Mouse (Mus musculus) heart, embryonic 14.5 days (tissue): Measurements from ENCODE around the gene A630076J17Rik. TPM values are rescaled to one million over a fixed set of nuclear protein-coding genes. Genes with fewer than 3 reads are reported as not detected.

Experiments used
- ATAC-seq: fragments of 200-750 bp; cut with Nextera tagmentation; 2 replicates; pipeline ENCODE4 v1.8.0; 2017; ENCODE audit warnings: low read depth, moderate TSS enrichment; ENCODE audit not compliant: insufficient number of reproducible peaks, insufficient read depth, low FRiP score
- H3K27ac ChIP-seq, 2 experiments: fragments of 200-500 bp in 1 of 2; fragments of 300-500 bp in 1 of 2; sonication (generic) in 1 of 2; replicated peaks in 1 of 2; 2 replicates each; pipeline ENCODE4 v1.5.1; 2012 to 2014; ENCODE audit warnings: low read depth in 2 of 2, low read length in 2 of 2, control low read depth in 1 of 2, mild to moderate bottlenecking in 1 of 2, mixed read lengths in 1 of 2; ENCODE audit not compliant: control insufficient read depth in 1 of 2, insufficient read depth in 1 of 2
- H3K27me3 ChIP-seq: fragments of 300-500 bp; sonication (generic); 2 replicates; pipeline ENCODE4 v1.6.1; 2014; ENCODE audit warnings: mild to moderate bottlenecking, low read length, control low read depth; ENCODE audit not compliant: control insufficient read depth, insufficient read depth
- H3K36me3 ChIP-seq: fragments of 300-500 bp; sonication (generic); 2 replicates; pipeline ENCODE4 v1.6.1; 2014; ENCODE audit warnings: mild to moderate bottlenecking, control low read depth, low read length, mixed read lengths; ENCODE audit not compliant: control insufficient read depth, insufficient read depth
- H3K4me1 ChIP-seq, 2 experiments: fragments of 200-500 bp in 1 of 2; fragments of 300-500 bp in 1 of 2; sonication (generic) in 1 of 2; 2 replicates each; pipeline ENCODE4 v1.6.1; 2012 to 2014; ENCODE audit warnings: low read length in 2 of 2, control low read depth in 1 of 2, mixed read lengths in 1 of 2; ENCODE audit not compliant: control insufficient read depth in 2 of 2, insufficient read depth in 2 of 2
- H3K4me2 ChIP-seq: fragments of 300-500 bp; sonication (generic); 2 replicates; pipeline ENCODE4 v1.6.1; 2014; ENCODE audit warnings: mild to moderate bottlenecking, low read length
- H3K4me3 ChIP-seq, 2 experiments: fragments of 200-500 bp in 1 of 2; fragments of 300-500 bp in 1 of 2; sonication (generic) in 1 of 2; 2 replicates each; pipeline ENCODE4 v1.5.1; 2012 to 2014; ENCODE audit warnings: low read length in 2 of 2, mild to moderate bottlenecking in 2 of 2, control low read depth in 1 of 2, low read depth in 1 of 2, moderate library complexity in 1 of 2; ENCODE audit not compliant: control insufficient read depth in 1 of 2, insufficient read depth in 1 of 2
- H3K9ac ChIP-seq: fragments of 300-500 bp; sonication (generic); 2 replicates; pipeline ENCODE4 v1.6.1; 2014; ENCODE audit warnings: mild to moderate bottlenecking, low read length
- H3K9me3 ChIP-seq: fragments of 300-500 bp; sonication (generic); 2 replicates; pipeline ENCODE4 v1.6.1; 2016; ENCODE audit warnings: low read length, control low read depth; ENCODE audit not compliant: control insufficient read depth
- WGBS: fragments of 180-500 bp; shearing (Covaris S2); extraction: QIAGEN DNeasy Blood & Tissue Kit; methylation state at CpG from one replicate; pipeline ENCODE4 v1.1.7; 2014; 5-methylcytosine and 5-hydroxymethylcytosine counted together
- polyA plus RNA-seq: library from polyadenylated mRNA; unstranded; fragments of >200 nt; fragmentation: Nextera tagmentation; extraction: Ambion mirVana; gene quantifications from 2 replicates; pipeline ENCODE4 v1.2.1, GENCODE M21; 2014

The A630076J17Rik gene
- polyA plus RNA-seq, 1 experiment from 2014 or later, result 0.30 TPM

DNA sequence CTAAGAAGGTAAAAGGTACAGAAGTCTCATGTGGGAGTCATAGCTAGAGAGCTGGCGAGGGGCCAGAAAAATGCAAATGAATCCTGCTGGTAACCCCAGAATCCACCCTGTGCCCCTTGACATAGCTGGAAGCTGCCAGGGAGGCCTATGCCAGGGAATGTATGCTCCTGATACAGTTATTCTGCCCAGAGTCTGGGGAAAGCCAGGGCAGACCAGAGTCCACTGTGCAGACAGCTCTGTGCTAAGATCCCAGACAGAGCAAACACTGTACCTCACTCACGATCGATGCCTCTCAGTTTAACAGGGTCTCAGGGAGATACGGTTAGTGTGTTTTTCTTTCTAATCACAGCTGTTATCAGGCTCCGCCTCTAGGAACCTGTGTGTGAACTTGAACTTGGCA is 592 bp upstream of the A630076J17Rik start:
- 41% methylated on average over 5 of the region's 5 CpGs for WGBS
- Histone ChIP-seq H3K36me3 (no peaks in the 10 kb centered on the region), H3K4me3 (no peak overlapping the region), H3K27ac (no peak overlapping the region), H3K27me3 (peaks cover 12% of the 10 kb centered on the region; the same call in 1 of the 2 replicates), H3K4me1 (peaks cover 0 to 8% of the 10 kb centered on the region in 2 experiments; a peak in 2 of 4 replicates), H3K9me3 (no peaks in the 10 kb centered on the region), H3K9ac (no peak overlapping the region), H3K4me2 (no peak overlapping the region)
- 0 out of 2 replicates have a peak, but pooled peaks have one; percentile 33 for ATAC-seq

GRCm38 (mm10) chr3:107231202-107231601 is 788 bp downstream of the A630076J17Rik start:
- no peak overlapping the region for H3K4me3 ChIP-seq
- no peak for ATAC-seq
- WGBS, result 74% methylated on average over 4 of the region's 4 CpGs

GRCm38 (mm10) chr3:107233351-107233813 is 3.0 kb downstream of the A630076J17Rik start:
- no peak for ATAC-seq
- 0 out of 2 replicates have a peak overlapping the region, but pooled peaks have one; percentile 24 for H3K4me2 ChIP-seq

More at GRCm38 (mm10) chr3:107231202-107231601, 788 bp downstream of the A630076J17Rik start:
- H3K4me2 ChIP-seq, result no peak overlapping the region
- no peak overlapping the region for H3K9ac ChIP-seq
- H3K36me3 ChIP-seq, result no peaks in the 10 kb centered on the region
- H3K9me3 ChIP-seq, result no peaks in the 10 kb centered on the region
- H3K4me1 ChIP-seq, result peaks cover 0 to 8% of the 10 kb centered on the region in 2 experiments; a peak in 2 of 4 replicates
- peaks cover 12% of the 10 kb centered on the region; the same call in 1 of the 2 replicates for H3K27me3 ChIP-seq
- no peak overlapping the region for H3K27ac ChIP-seq

DNA sequence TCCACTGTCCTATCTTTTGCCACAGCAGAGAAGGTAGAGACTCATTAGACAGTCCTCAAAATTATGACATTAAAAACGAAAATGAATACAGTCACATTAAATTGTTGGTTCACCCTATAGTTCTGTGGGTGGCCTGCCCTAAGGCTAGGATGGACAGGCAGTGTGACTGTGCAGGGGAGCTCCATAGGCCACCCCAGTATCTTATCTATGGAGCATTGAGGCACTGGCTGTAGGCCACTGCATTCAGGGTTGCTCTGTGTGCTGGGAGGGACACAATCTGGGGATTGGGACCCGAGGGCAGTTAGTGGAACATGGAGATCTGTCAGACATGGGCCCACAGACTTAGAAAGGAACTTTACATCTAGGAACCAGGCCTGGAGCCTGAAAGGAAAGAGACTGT is 3.5 kb downstream of the A630076J17Rik start:
- ATAC-seq, result no peak
- H3K36me3 ChIP-seq, result no peaks in the 10 kb centered on the region
- peaks cover 12% of the 10 kb centered on the region; the same call in 1 of the 2 replicates for H3K27me3 ChIP-seq
- H3K9me3 ChIP-seq, result no peaks in the 10 kb centered on the region
- WGBS, result 22% methylated on average over 2 of the region's 2 CpGs
- no peak overlapping the region for H3K4me3 ChIP-seq
- H3K9ac ChIP-seq, result no peak overlapping the region
- H3K27ac ChIP-seq, result no peak overlapping the region
- no peak overlapping the region for H3K4me2 ChIP-seq
- H3K4me1 ChIP-seq, result peaks cover 0 to 8% of the 10 kb centered on the region in 2 experiments; a peak in 2 of 4 replicates

More at GRCm38 (mm10) chr3:107233351-107233813, 3.0 kb downstream of the A630076J17Rik start:
- H3K9me3 ChIP-seq, result no peaks in the 10 kb centered on the region
- H3K9ac ChIP-seq, result no peak overlapping the region
- peaks cover 0 to 8% of the 10 kb centered on the region in 2 experiments; a peak in 2 of 4 replicates for H3K4me1 ChIP-seq
- H3K36me3 ChIP-seq, result no peaks in the 10 kb centered on the region
- H3K4me3 ChIP-seq, result no peak overlapping the region
- no peak overlapping the region for H3K27ac ChIP-seq
- peaks cover 12% of the 10 kb centered on the region; the same call in 1 of the 2 replicates for H3K27me3 ChIP-seq
- 6% methylated on average over 11 of the region's 11 CpGs for WGBS

DNA sequence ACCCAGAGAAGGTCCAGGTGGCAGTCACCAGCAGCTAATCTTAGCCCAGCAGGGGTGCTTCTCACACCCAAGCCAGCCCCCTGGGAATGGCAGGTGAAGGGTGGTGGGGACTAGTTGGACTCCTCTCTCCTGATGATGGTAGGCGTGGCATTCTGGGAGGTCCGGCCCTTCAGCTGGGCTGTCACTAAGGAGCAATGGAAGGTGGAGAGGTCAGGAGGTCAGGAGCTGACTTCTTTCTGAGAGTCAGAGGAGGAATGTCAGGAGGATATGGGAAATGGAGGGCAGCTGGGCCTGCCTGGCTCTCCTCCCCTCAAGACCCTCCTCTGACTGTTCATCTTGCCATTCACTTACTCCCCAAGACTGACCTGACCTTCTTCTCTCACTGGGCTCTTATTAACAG is 7.6 kb downstream of the A630076J17Rik start:
- ATAC-seq, result no peak
- H3K27me3 ChIP-seq, result no peaks in the 10 kb centered on the region
- 64% methylated on average over 2 of the region's 2 CpGs for WGBS
- H3K4me3 ChIP-seq, result no peak overlapping the region
- no peak overlapping the region for H3K27ac ChIP-seq
- no peak overlapping the region for H3K4me2 ChIP-seq
- no peaks in the 10 kb centered on the region for H3K9me3 ChIP-seq
- H3K36me3 ChIP-seq, result no peaks in the 10 kb centered on the region
- H3K4me1 ChIP-seq, result no peaks in the 10 kb centered on the region
- no peak overlapping the region for H3K9ac ChIP-seq

DNA sequence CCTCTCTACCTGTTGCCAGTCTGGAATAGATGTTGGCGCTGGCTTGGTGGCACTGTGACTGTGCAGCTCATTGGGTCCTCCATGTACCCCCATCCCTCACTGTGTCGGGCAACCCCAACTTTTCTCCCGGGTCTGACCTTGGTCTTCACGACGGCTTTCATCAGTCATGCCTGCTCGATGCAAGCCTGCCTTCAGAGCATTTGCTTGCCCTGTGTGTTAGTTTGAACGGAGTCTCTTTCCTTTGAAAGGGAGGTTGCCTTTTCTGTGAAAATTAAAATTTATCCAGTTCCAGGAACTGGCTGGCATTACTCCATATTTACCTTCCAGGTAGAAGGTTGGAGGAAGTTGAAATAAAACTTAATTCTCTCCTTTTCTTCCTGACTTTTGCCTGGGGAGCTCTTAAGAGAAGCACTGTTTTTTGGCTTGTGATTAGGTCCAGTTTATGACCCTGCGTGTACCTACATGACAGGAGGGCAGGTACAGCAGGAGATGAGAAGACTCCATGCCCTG is 8.1 kb downstream of the A630076J17Rik start:
- no peaks in the 10 kb centered on the region for H3K9me3 ChIP-seq
- H3K4me3 ChIP-seq, result no peak overlapping the region
- H3K9ac ChIP-seq, result no peak overlapping the region
- 86% methylated on average over 8 of the region's 8 CpGs for WGBS
- H3K4me2 ChIP-seq, result no peak overlapping the region
- no peaks in the 10 kb centered on the region for H3K27me3 ChIP-seq
- H3K4me1 ChIP-seq, result no peaks in the 10 kb centered on the region
- ATAC-seq, result no peak
- H3K27ac ChIP-seq, result no peak overlapping the region
- no peaks in the 10 kb centered on the region for H3K36me3 ChIP-seq

DNA sequence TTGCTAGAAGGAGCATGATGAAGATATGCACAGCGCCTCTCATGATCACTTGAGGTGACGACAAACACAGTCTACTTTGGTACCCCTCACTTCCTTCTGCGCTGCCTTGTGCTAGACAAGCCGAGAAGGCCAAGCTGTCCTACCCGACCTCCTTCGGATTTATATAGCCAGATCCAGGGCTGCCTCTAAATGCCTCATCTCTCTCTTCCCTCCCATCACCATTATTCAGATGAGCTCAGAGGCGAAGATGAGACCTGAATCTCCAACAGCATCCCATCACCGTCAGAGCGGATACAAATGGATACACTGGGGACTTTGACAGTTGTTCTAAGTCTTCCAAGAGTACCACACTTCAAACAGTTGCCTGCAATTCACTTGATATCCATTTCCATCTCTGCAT is 9.2 kb downstream of the A630076J17Rik start, which contains the start of gene Prok1:
Prok1 (minus strand) TSS at position 101 of the 400 bp plus-strand sequence.
- Histone ChIP-seq H3K27me3 (no peaks in the 10 kb centered on the region), H3K4me1 (no peaks in the 10 kb centered on the region), H3K9me3 (no peaks in the 10 kb centered on the region), H3K4me2 (no peak within 1 kb of the TSS), H3K4me3 (no peak within 1 kb of the TSS), H3K9ac (no peak within 1 kb of the TSS), H3K36me3 (no peaks in the 10 kb centered on the region), H3K27ac (no peak within 1 kb of the TSS)
- 82% methylated on average over 9 of the region's 9 CpGs for WGBS
- no peak for ATAC-seq
